Mouse (Mus musculus): Measurements from ENCODE around the gene Gstcd. TPM values are rescaled to one million over a fixed set of nuclear protein-coding genes. Genes with fewer than 3 reads are reported as not detected.

Gene Gstcd
- polyA plus RNA-seq, 1 experiment, result 2.2 TPM

GRCm38 (mm10) chr3:133033145-133033755 lies 58.6 kb downstream of the Gstcd start:
- Histone ChIP-seq H3K4me3 (ENCODE audit: low read depth, low read length) (no peak overlapping the region), H3K4me1 (ENCODE audit: control insufficient read depth, insufficient read depth, insufficient read length, low read length) (no peaks in the 10 kb centered on the region), H3K36me3 (ENCODE audit: control insufficient read depth, insufficient read depth, low read length) (no peaks in the 10 kb centered on the region), H3K27me3 (ENCODE audit: control insufficient read depth, insufficient read depth, low read length) (no peaks in the 10 kb centered on the region), H3K27ac (ENCODE audit: insufficient read depth, low read depth, low read length) (no peak overlapping the region)
- WGBS, result 97% methylated on average over 7 of the region's 7 CpGs
- no peak for TF ChIP-seq POLR2A (IDR thresholded peaks at IDR 0.05; ENCODE audit: low read depth, low read length)
- no peak for TF ChIP-seq CTCF (IDR thresholded peaks at IDR 0.05; ENCODE audit: extremely low read depth, insufficient read length, insufficient replicate concordance, low read depth, low read length)

GRCm38 (mm10) chr3:133026977-133027376 lies 64.9 kb downstream of the Gstcd start:
- Histone ChIP-seq H3K27me3 (ENCODE audit: control insufficient read depth, insufficient read depth, low read length) (no peaks in the 10 kb centered on the region), H3K27ac (ENCODE audit: insufficient read depth, low read depth, low read length) (no peak overlapping the region), H3K4me1 (ENCODE audit: control insufficient read depth, insufficient read depth, insufficient read length, low read length) (no peaks in the 10 kb centered on the region), H3K36me3 (ENCODE audit: control insufficient read depth, insufficient read depth, low read length) (no peaks in the 10 kb centered on the region), H3K4me3 (ENCODE audit: low read depth, low read length) (no peak overlapping the region)
- TF ChIP-seq POLR2A (IDR thresholded peaks at IDR 0.05; ENCODE audit: low read depth, low read length), result no peak
- no peak for TF ChIP-seq CTCF (IDR thresholded peaks at IDR 0.05; ENCODE audit: extremely low read depth, insufficient read length, insufficient replicate concordance, low read depth, low read length)
- WGBS, result 94% methylated on average over 2 of the region's 2 CpGs

GRCm38 (mm10) chr3:133007250-133007649 lies 84.6 kb downstream of the Gstcd start:
- Histone ChIP-seq H3K27me3 (ENCODE audit: control insufficient read depth, insufficient read depth, low read length) (no peaks in the 10 kb centered on the region), H3K27ac (ENCODE audit: insufficient read depth, low read depth, low read length) (no peak overlapping the region), H3K4me3 (ENCODE audit: low read depth, low read length) (no peak overlapping the region), H3K36me3 (ENCODE audit: control insufficient read depth, insufficient read depth, low read length) (peaks cover 6% of the 10 kb centered on the region), H3K4me1 (ENCODE audit: control insufficient read depth, insufficient read depth, insufficient read length, low read length) (no peaks in the 10 kb centered on the region)
- TF ChIP-seq CTCF (IDR thresholded peaks at IDR 0.05; ENCODE audit: extremely low read depth, insufficient read length, insufficient replicate concordance, low read depth, low read length), result no peak
- no peak for TF ChIP-seq POLR2A (IDR thresholded peaks at IDR 0.05; ENCODE audit: low read depth, low read length)
- 66% methylated on average over 4 of the region's 4 CpGs for WGBS

- Histone ChIP-seq H3K4me3 (ENCODE audit: low read depth, low read length) (no peak overlapping the region), H3K36me3 (ENCODE audit: control insufficient read depth, insufficient read depth, low read length) (peaks cover 14% of the 10 kb centered on the region), H3K4me1 (ENCODE audit: control insufficient read depth, insufficient read depth, insufficient read length, low read length) (no peaks in the 10 kb centered on the region), H3K27me3 (ENCODE audit: control insufficient read depth, insufficient read depth, low read length) (no peaks in the 10 kb centered on the region), H3K27ac (ENCODE audit: insufficient read depth, low read depth, low read length) (no peak overlapping the region)
- 94% methylated on average over 9 of the region's 9 CpGs for WGBS
- TF ChIP-seq CTCF (IDR thresholded peaks at IDR 0.05; ENCODE audit: extremely low read depth, insufficient read length, insufficient replicate concordance, low read depth, low read length), result no peak
- TF ChIP-seq POLR2A (IDR thresholded peaks at IDR 0.05; ENCODE audit: low read depth, low read length), result no peak
These were observed 95.5 kb downstream of the Gstcd start for GRCm38 (mm10) chr3:132996299-132996698.

- Histone ChIP-seq H3K27ac (ENCODE audit: insufficient read depth, low read depth, low read length) (no peak overlapping the region), H3K36me3 (ENCODE audit: control insufficient read depth, insufficient read depth, low read length) (peaks cover 14% of the 10 kb centered on the region), H3K4me1 (ENCODE audit: control insufficient read depth, insufficient read depth, insufficient read length, low read length) (no peaks in the 10 kb centered on the region), H3K27me3 (ENCODE audit: control insufficient read depth, insufficient read depth, low read length) (no peaks in the 10 kb centered on the region), H3K4me3 (ENCODE audit: low read depth, low read length) (no peak overlapping the region)
- TF ChIP-seq CTCF (IDR thresholded peaks at IDR 0.05; ENCODE audit: extremely low read depth, insufficient read length, insufficient replicate concordance, low read depth, low read length), result no peak
- TF ChIP-seq POLR2A (IDR thresholded peaks at IDR 0.05; ENCODE audit: low read depth, low read length), result no peak
- WGBS, result 90% methylated on average over 3 of the region's 3 CpGs
These were observed 95.9 kb downstream of the Gstcd start for GRCm38 (mm10) chr3:132995904-132996267.

GRCm38 (mm10) chr3:132995172-132995903 lies 96.5 kb downstream of the Gstcd start:
- 89% methylated on average over 7 of the region's 7 CpGs for WGBS
- no peaks in the 10 kb centered on the region for H3K4me1 ChIP-seq (ENCODE audit: control insufficient read depth, insufficient read depth, insufficient read length, low read length)
- H3K36me3 ChIP-seq (ENCODE audit: control insufficient read depth, insufficient read depth, low read length), result peaks cover 14% of the 10 kb centered on the region
- H3K27me3 ChIP-seq (ENCODE audit: control insufficient read depth, insufficient read depth, low read length), result no peaks in the 10 kb centered on the region
- no peak overlapping the region for H3K4me3 ChIP-seq (ENCODE audit: low read depth, low read length)
- TF ChIP-seq POLR2A (IDR thresholded peaks at IDR 0.05; ENCODE audit: low read depth, low read length) (no peak), CTCF (IDR thresholded peaks at IDR 0.05; ENCODE audit: extremely low read depth, insufficient read length, insufficient replicate concordance, low read depth, low read length) (no peak)
- no peak overlapping the region for H3K27ac ChIP-seq (ENCODE audit: insufficient read depth, low read depth, low read length)

GRCm38 (mm10) chr3:132986188-132986587 lies 105.6 kb downstream of the Gstcd start:
- TF ChIP-seq CTCF (IDR thresholded peaks at IDR 0.05; ENCODE audit: extremely low read depth, insufficient read length, insufficient replicate concordance, low read depth, low read length), result no peak
- TF ChIP-seq POLR2A (IDR thresholded peaks at IDR 0.05; ENCODE audit: low read depth, low read length), result no peak
- no peak overlapping the region for H3K4me3 ChIP-seq (ENCODE audit: low read depth, low read length)
- peaks cover 8% of the 10 kb centered on the region for H3K36me3 ChIP-seq (ENCODE audit: control insufficient read depth, insufficient read depth, low read length)
- no peaks in the 10 kb centered on the region for H3K27me3 ChIP-seq (ENCODE audit: control insufficient read depth, insufficient read depth, low read length)
- WGBS, result 93% methylated on average over 5 of the region's 5 CpGs
- no peak overlapping the region for H3K27ac ChIP-seq (ENCODE audit: insufficient read depth, low read depth, low read length)
- no peaks in the 10 kb centered on the region for H3K4me1 ChIP-seq (ENCODE audit: control insufficient read depth, insufficient read depth, insufficient read length, low read length)

Data from small intestine, adult 2 months (tissue).